Mouse (Mus musculus): ENCODE measurements at regions not wholly inside any gene's neighbourhood (a gene's known extent, or its start where the extent isn't known, plus 50 kb on each side); places are given as distances from the start of the nearest gene placed in this dataset.
A peak's percentile ranks its signal among the peaks of the same experiment; 100 is the strongest.

DNA sequence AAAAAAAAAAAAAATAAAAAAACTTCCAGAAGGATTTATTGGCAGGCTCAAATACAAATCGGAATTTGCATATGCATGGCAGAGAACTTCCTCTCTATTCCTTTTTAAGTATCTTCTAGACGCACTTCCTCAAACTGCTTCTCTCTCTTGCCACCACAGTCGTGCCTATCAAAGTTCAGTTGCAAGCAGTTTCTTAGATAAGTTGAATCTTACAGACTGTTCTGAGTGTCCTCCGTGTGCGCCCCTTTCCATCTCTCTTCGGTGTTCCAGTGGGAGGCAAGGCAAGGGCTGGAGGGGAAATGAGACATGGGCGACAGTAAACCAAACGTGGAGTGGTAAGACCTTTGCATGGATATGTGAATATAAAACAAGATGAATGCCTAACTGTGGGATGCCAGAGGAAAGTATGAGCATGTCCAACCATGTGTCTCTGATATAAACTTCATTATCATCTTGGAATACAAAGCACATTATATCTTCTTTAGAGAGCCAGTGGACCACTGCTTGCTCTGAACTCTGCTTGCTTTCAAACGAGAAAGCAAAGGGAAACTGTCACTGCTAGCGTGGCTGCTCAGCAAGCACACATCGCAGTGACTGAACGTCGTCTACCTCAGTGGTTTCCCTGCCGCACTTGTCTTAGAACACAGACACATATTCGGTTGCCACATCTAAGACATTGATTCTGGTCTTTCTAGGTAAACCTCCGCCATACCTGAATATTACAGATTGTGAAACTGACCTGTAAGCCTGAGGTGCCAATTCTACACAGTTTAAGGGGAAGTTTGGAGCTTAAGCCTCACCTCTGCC, 81.5 kb upstream of the Hmcn1 start:
- Histone ChIP-seq H3K4me3 (replicated peaks; ENCODE audit: low read length) (no peak overlapping the region), H3K36me3 (ENCODE audit: control insufficient read depth, insufficient read depth) (no peaks in the 10 kb centered on the region), H3K4me1 (replicated peaks; ENCODE audit: control insufficient read depth, insufficient read depth, low read length) (no peaks in the 10 kb centered on the region), H3K27me3 (replicated peaks; ENCODE audit: control insufficient read depth, insufficient read depth, low read length) (no peaks in the 10 kb centered on the region), H3K9ac (replicated peaks; ENCODE audit: low read depth, low read length) (no peak overlapping the region), H3K27ac (ENCODE audit: low read length) (no peak overlapping the region), H3K4me2 (ENCODE audit: low read length) (no peak overlapping the region), H3K9me3 (ENCODE audit: control insufficient read depth, low read length) (no peaks in the 10 kb centered on the region)
- no peak for ATAC-seq
- 90% methylated on average over 16 of the region's 16 CpGs for WGBS

DNA sequence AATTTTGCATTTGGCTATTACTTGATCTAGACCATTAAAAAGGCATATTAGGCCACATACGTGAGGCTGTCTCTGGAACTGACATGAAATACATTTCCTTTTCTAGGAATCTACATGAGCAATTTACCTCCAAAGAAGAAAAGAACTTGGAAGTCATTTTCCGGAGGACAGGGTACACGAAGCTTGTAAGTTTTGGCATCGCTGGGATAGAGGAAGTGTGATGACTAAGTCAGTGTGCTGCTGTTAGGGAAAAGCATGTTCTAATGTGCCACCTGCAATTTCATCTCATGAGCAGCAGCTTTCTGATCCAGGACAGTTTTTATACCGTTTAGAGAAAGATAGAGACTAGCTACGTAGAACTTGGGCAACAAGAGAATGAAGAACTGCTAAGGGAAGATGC, 82.3 kb upstream of the Hmcn1 start:
- Histone ChIP-seq H3K4me2 (ENCODE audit: low read length) (no peak overlapping the region), H3K27me3 (replicated peaks; ENCODE audit: control insufficient read depth, insufficient read depth, low read length) (no peaks in the 10 kb centered on the region), H3K9me3 (ENCODE audit: control insufficient read depth, low read length) (no peaks in the 10 kb centered on the region), H3K36me3 (ENCODE audit: control insufficient read depth, insufficient read depth) (no peaks in the 10 kb centered on the region), H3K27ac (ENCODE audit: low read length) (no peak overlapping the region), H3K4me3 (replicated peaks; ENCODE audit: low read length) (no peak overlapping the region), H3K4me1 (replicated peaks; ENCODE audit: control insufficient read depth, insufficient read depth, low read length) (no peaks in the 10 kb centered on the region), H3K9ac (replicated peaks; ENCODE audit: low read depth, low read length) (no peak overlapping the region)
- WGBS: 94% methylated on average over 6 of the region's 6 CpGs
- no peak for ATAC-seq

DNA sequence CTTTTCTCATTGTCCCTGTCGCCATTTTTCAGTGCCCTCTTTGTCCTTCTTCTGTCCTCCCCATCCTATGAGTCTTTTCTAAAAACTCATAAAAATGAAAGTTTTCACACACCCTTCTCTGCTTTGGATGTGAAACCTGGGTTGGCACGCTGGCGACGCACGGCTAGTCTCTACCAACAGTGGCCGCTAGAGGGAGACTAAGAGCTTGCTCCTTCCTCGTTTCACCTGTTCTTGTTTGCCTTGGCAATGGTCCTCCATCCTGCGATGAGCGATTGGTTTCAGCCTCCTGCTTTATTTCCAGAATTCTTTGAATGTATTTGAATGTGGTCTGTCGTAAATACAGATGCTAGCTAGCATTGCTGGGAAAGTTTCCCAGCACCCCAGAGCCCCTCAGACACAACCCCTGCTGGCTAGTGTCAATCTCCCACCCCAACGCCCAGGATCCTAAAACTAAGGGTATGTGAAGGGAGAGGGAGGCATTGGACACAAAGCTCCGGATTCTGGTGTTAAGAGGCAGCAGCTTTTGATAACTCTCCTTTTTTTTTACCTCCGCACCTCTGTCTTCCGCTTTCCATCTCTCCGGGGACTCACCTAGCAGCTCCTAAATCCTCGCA, 85.8 kb upstream of the Hmcn1 start:
- H3K27me3 ChIP-seq (replicated peaks; ENCODE audit: control insufficient read depth, insufficient read depth, low read length): no peaks in the 10 kb centered on the region
- no peak overlapping the region for H3K27ac ChIP-seq (ENCODE audit: low read length)
- no peaks in the 10 kb centered on the region for H3K4me1 ChIP-seq (replicated peaks; ENCODE audit: control insufficient read depth, insufficient read depth, low read length)
- no peaks in the 10 kb centered on the region for H3K9me3 ChIP-seq (ENCODE audit: control insufficient read depth, low read length)
- H3K4me2 ChIP-seq (ENCODE audit: low read length): no peak overlapping the region
- ATAC-seq: peak; percentile 80
- H3K9ac ChIP-seq (replicated peaks; ENCODE audit: low read depth, low read length): no peak overlapping the region
- H3K4me3 ChIP-seq (replicated peaks; ENCODE audit: low read length): no peak overlapping the region
- H3K36me3 ChIP-seq (ENCODE audit: control insufficient read depth, insufficient read depth): no peaks in the 10 kb centered on the region
- 31% methylated on average over 16 of the region's 16 CpGs for WGBS

DNA sequence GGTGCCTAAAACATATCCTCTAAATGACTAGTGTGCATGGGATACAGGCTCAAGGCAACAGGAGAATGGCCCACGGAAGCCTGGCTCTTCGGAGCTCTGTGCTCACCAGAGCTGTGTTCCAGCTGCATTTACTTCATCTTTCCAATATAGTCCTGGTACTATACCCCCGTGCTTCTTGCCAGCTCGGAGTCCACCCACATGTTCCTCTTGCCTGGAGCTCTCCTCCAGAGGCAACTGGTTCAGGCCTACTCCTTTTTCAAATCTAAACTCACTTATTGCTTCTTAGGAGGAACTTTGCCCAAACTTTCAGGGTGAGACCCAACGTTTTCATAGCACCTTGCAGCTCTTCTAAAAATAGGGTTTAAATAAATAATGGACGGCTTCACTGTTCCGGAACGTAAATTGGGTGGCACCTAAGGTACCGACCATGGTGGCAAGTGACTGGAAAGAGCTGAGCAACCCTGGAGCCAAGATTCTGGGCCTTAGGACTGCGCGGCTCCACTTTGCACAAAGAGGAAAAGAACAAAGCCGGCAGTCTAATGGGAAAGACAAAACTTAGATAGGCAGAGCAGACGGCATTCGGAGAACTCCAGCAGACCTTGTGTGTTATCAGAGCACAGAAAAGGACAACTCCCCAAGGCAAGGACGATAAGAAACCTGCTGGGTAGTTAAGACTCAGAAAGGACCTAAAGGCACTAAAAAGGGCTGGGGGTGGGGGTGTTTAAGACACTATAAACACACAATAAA, 86.6 kb upstream of the Hmcn1 start:
- no peaks in the 10 kb centered on the region for H3K27me3 ChIP-seq (replicated peaks; ENCODE audit: control insufficient read depth, insufficient read depth, low read length)
- H3K4me2 ChIP-seq (ENCODE audit: low read length): no peak overlapping the region
- H3K36me3 ChIP-seq (ENCODE audit: control insufficient read depth, insufficient read depth): no peaks in the 10 kb centered on the region
- H3K4me3 ChIP-seq (replicated peaks; ENCODE audit: low read length): no peak overlapping the region
- ATAC-seq: no peak
- H3K27ac ChIP-seq (ENCODE audit: low read length): no peak overlapping the region
- H3K9ac ChIP-seq (replicated peaks; ENCODE audit: low read depth, low read length): no peak overlapping the region
- no peaks in the 10 kb centered on the region for H3K9me3 ChIP-seq (ENCODE audit: control insufficient read depth, low read length)
- WGBS: 77% methylated on average over 15 of the region's 15 CpGs
- no peaks in the 10 kb centered on the region for H3K4me1 ChIP-seq (replicated peaks; ENCODE audit: control insufficient read depth, insufficient read depth, low read length)

- ATAC-seq: no peak
- H3K36me3 ChIP-seq (ENCODE audit: control insufficient read depth, insufficient read depth): no peaks in the 10 kb centered on the region
- H3K4me2 ChIP-seq (ENCODE audit: low read length): no peak overlapping the region
- no peaks in the 10 kb centered on the region for H3K9me3 ChIP-seq (ENCODE audit: control insufficient read depth, low read length)
- no peaks in the 10 kb centered on the region for H3K4me1 ChIP-seq (replicated peaks; ENCODE audit: control insufficient read depth, insufficient read depth, low read length)
- H3K27ac ChIP-seq (ENCODE audit: low read length): no peak overlapping the region
- H3K4me3 ChIP-seq (replicated peaks; ENCODE audit: low read length): no peak overlapping the region
- no peak overlapping the region for H3K9ac ChIP-seq (replicated peaks; ENCODE audit: low read depth, low read length)
- no peaks in the 10 kb centered on the region for H3K27me3 ChIP-seq (replicated peaks; ENCODE audit: control insufficient read depth, insufficient read depth, low read length)
- WGBS: 69% methylated on average over 9 of the region's 9 CpGs
Measured at GRCm38 (mm10) chr1:151080510-151080980, 87.3 kb upstream of the Hmcn1 start.

- no peak overlapping the region for H3K27ac ChIP-seq (ENCODE audit: low read length)
- H3K4me2 ChIP-seq (ENCODE audit: low read length): no peak overlapping the region
- no peaks in the 10 kb centered on the region for H3K9me3 ChIP-seq (ENCODE audit: control insufficient read depth, low read length)
- H3K27me3 ChIP-seq (replicated peaks; ENCODE audit: control insufficient read depth, insufficient read depth, low read length): no peaks in the 10 kb centered on the region
- H3K36me3 ChIP-seq (ENCODE audit: control insufficient read depth, insufficient read depth): no peaks in the 10 kb centered on the region
- ATAC-seq: no peak
- no peak overlapping the region for H3K4me3 ChIP-seq (replicated peaks; ENCODE audit: low read length)
- 78% methylated on average over 5 of the region's 5 CpGs for WGBS
- H3K4me1 ChIP-seq (replicated peaks; ENCODE audit: control insufficient read depth, insufficient read depth, low read length): no peaks in the 10 kb centered on the region
- H3K9ac ChIP-seq (replicated peaks; ENCODE audit: low read depth, low read length): no peak overlapping the region
Measured at GRCm38 (mm10) chr1:151082510-151083033, 89.3 kb upstream of the Hmcn1 start.

GRCm38 (mm10) chr1:151083806-151084205, 90.6 kb upstream of the Hmcn1 start:
- Histone ChIP-seq H3K27me3 (replicated peaks; ENCODE audit: control insufficient read depth, insufficient read depth, low read length) (no peaks in the 10 kb centered on the region), H3K36me3 (ENCODE audit: control insufficient read depth, insufficient read depth) (no peaks in the 10 kb centered on the region), H3K9ac (replicated peaks; ENCODE audit: low read depth, low read length) (no peak overlapping the region), H3K4me2 (ENCODE audit: low read length) (no peak overlapping the region), H3K9me3 (ENCODE audit: control insufficient read depth, low read length) (no peaks in the 10 kb centered on the region), H3K4me1 (replicated peaks; ENCODE audit: control insufficient read depth, insufficient read depth, low read length) (no peaks in the 10 kb centered on the region), H3K27ac (ENCODE audit: low read length) (no peak overlapping the region), H3K4me3 (replicated peaks; ENCODE audit: low read length) (no peak overlapping the region)
- WGBS: 86% methylated on average over 2 of the region's 2 CpGs
- ATAC-seq: no peak

GRCm38 (mm10) chr1:151086111-151086859, 93.0 kb upstream of the Hmcn1 start:
- Histone ChIP-seq H3K4me1 (replicated peaks; ENCODE audit: control insufficient read depth, insufficient read depth, low read length) (no peaks in the 10 kb centered on the region), H3K9ac (replicated peaks; ENCODE audit: low read depth, low read length) (no peak overlapping the region), H3K36me3 (ENCODE audit: control insufficient read depth, insufficient read depth) (no peaks in the 10 kb centered on the region), H3K27me3 (replicated peaks; ENCODE audit: control insufficient read depth, insufficient read depth, low read length) (no peaks in the 10 kb centered on the region), H3K27ac (ENCODE audit: low read length) (no peak overlapping the region), H3K9me3 (ENCODE audit: control insufficient read depth, low read length) (no peaks in the 10 kb centered on the region), H3K4me2 (ENCODE audit: low read length) (no peak overlapping the region), H3K4me3 (replicated peaks; ENCODE audit: low read length) (no peak overlapping the region)
- no peak for ATAC-seq
- 52% methylated on average over 22 of the region's 22 CpGs for WGBS
